Mouse (Mus musculus) right cerebral cortex, postnatal 25 days (tissue): Measurements from ENCODE around the gene Gnb3.
A peak's percentile ranks its signal among the peaks of the same experiment; 100 is the strongest.
"Not testable (repeated sequence)": the region's sequence is repeated elsewhere in the genome, so short reads cannot be mapped to it uniquely, and the experiment has no call there.

ENCODE experiments used
- DNase-seq: peaks from one replicate; pipeline ENCODE4 v3.0.0; 2022

The Gnb3 gene

DNA sequence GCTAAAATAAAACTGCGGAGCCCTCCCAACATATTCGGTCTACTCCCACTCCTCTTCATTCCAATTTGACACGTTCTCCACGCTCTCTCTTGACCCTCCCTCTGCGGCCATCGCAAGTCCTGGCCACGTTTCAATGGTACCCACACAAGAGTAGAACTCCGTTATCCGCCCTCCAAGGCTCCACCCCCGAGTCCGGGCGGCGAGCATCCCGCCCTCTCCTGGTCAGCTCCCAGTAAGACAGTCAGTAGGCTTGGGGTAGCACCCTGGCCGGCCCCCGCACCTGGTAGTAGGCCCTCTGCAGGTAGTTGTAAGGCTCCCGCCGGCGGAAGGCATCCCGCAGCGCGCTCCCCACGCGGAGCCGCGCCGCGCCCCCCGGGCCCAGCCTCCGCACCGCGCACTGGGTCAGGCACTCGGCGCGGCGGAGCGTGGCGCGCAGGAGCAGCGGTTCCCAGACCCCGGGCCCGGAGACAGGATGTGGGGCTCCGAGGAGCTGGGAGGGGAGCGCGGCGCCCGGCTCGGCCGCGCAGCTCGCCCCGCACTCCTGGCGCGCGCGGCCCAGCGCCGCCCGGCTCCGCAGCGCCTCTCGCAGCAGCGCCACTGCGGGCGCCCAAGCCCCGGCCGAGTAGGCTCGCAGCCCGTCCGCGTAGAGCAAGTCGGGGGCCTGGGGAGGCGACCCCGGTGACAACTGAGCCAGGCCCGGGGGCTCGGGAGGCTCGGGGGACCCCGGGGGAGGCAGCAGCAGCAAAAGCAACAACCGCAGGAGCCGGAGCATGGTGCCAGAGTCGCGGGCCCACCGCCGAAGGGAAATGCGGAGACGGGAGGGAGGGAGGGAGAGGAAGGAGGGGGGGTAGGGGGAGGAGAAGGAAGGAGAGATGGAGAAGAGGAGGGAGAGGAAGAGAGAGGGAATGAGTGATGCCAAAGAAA, 17.1 kb upstream of the Gnb3 start, which contains the start of gene P3h3:
Gene P3h3, minus strand, starts transcription at position 837 of the 924 bp plus-strand sequence.
- DNase-seq, result peak; percentile 88

DNA sequence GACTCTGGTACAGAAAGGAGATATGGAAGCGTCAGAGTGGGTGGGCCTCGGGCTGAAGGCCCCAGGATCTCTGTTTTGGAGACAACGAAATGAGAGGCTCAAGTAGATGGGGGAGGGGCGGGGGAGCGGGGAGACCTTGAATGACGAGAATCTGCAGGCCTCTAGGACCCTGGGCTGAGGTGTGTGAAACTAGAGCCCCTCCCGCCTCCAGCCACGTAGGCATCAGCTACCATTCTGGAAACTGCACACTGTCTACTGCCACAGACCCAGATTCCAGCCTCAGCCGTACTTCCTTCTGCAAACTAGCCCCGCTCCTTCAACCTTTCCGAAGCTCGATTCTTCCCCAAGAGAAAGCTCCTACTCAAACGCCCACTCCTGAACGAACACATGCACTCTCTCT, 16.2 kb upstream of the Gnb3 start:
- peak; percentile 49 for DNase-seq

- no peak for DNase-seq
These were observed 14.6 kb upstream of the Gnb3 start for GRCm38 (mm10) chr6:124854647-124855046.

DNA sequence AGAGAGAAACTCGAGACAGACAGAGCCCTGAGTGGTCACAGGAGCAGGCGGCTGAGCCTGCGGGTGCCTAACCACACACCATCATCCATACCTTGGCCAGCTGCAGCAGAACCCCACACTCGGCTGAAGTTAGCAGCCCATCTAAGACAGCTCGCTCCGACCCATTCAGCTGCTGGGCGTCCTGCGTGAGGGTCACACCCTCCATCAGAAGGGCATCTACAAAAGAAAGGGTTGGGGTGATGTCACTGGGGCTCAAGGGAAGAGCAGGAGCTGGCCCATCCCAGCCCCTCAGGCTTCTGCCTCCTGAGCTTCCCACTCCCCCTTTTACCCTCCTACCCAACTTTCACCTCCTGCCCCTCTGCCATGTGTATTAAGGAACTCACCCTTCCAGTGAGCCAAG, 10.5 kb upstream of the Gnb3 start:
- DNase-seq, result no peak

- peak; percentile 84 for DNase-seq
These were observed 7.2 kb upstream of the Gnb3 start for GRCm38 (mm10) chr6:124847305-124847704.

DNA sequence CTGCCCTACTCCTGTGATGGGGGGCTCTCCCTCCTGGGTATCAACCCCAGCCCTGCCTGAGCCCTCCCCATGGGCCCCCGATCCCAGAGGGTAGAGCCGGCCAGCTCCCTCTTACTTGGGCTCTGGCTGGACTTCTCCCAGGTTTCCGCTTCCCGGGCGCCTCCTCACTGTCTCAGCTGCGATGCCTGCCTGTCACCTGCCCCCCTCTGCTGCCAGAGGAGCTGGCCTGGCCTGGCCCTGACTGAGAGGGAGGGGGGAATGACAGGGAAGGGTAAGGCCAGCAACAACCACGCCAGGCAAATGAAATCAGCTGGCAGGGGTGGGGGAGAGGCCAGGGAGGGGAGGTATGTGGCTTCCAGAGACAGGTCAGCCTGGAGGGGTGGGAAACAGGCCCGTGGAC, 270 bp downstream of the Gnb3 start:
- no peak for DNase-seq

GRCm38 (mm10) chr6:124836411-124836810, 3.7 kb downstream of the Gnb3 start:
- no peak for DNase-seq

DNA sequence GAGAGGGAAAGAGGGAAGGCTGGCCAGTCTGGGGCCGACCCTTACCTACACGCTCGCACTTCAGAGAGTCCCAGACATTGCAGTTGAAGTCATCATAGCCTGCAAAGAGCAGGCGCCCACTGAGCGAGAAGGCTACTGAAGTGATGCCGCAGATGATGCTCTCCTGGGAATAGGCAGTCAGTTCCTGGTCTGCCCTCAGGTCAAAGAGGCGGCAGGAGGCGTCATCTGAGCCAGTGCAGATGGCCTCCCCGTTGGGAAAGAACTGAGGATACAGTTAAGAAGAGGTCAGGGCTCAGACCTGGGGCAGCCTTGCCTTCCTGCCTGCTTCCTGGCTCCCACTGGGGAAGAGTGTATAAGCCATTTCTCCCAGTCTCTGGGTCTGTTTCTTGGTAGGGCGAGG, 4.5 kb downstream of the Gnb3 start:
- no peak for DNase-seq

DNA sequence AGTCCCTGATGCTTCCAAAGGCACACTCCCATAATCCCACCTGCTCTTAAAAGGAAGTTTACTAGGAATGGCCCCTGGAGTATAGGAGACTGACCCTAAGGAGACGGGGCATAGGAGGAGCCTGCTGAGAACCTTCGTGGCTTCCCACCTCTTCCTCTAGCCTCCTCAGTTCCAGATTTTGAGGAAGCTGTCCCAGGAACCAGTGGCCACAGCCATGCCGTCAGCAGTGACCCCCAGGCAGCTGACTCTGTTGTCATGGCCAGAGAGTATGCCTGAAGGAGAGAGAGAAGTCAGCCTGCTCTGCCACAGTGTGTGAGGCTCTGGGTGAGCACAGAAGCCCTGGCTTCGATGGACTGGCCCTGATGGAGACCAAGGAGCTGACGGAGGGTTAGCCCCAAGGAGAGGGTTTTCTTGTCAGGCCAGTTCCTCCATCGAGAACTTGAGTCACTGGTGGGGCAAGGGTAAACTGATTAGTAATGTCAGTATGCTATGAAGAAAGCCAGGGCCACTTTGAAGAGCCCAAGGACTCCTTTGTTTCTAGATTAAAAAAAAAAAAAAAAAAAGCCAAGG, 5.5 kb downstream of the Gnb3 start:
- DNase-seq, result no peak

DNA sequence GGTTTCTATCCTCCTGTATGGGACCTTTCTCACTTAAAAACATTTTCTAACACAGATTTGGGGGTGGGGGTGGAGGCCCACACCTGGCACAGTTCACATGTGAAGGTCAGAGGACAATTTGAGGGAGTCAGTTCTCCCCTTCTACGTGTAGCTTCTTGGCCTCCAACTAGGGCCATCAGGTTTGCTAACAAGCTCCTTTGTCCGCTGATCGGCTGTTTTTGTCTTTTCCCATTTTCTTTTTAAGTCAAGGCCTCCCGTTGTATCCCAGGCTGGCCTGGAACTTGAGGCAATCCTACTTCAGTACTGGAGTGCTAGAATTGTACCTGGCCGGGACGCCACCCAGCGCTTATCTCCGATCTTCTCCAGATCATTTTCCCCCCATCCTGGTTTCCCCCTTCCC, 8.4 kb downstream of the Gnb3 start:
- no peak for DNase-seq

GRCm38 (mm10) chr6:124831199-124831598, 8.9 kb downstream of the Gnb3 start:
- DNase-seq, result not testable (repeated sequence)

DNA sequence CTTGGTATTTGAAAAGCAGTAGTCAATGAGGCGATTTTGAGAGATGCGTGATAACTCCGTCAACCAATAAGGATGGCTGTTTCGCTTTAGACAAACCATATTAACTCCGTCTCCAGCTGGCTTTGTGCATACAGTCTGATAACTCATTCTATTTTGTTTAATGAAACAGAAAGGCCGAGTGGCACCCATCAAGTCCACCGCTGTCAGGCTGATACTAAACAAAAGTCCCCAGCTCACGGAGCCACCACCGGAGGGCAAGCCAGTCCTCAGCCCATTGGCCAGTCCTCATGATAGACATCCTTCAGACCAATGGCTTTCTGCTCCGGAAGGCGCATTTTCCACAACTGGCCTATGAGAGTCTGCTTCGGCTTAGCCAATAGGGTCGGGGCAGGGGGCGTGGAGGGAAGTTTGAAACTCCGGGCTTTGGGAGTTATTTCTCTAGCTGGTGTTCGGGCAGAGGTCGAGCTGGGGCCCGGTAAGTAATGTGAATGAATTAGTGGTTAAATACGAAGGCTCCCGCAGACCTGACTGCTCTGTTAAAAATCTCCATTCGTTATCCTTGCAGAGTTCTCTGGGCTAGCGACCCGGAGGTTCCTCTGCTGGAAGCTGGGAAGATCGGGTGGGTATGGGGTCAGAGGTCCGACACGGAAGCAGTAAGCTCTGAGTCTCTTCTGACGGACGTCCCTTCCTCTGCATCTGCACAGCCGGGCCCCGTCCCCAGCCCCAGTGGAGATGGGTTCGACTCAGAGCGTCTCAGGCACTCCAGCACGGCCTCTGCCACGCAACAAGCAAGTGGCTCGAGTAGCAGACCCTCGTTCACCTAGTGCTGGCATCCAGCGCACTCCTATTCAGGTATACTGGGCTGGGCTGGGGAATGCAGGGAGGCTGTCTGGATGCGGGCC, 10.0 kb downstream of the Gnb3 start:
- DNase-seq, result peak; percentile 90

- DNase-seq, result peak; percentile 99
These were observed 10.9 kb downstream of the Gnb3 start, which contains the start of the genes Usp5 and Cdca3 for GRCm38 (mm10) chr6:124828868-124829798. Gene Usp5, minus strand, starts transcription at chr6:124829484. Gene Cdca3, plus strand, starts transcription at chr6:124829547.

- no peak for DNase-seq
These were observed 11.9 kb downstream of the Gnb3 start for GRCm38 (mm10) chr6:124828101-124828592.

GRCm38 (mm10) chr6:124822049-124822448, 18.0 kb downstream of the Gnb3 start:
- DNase-seq, result no peak

DNA sequence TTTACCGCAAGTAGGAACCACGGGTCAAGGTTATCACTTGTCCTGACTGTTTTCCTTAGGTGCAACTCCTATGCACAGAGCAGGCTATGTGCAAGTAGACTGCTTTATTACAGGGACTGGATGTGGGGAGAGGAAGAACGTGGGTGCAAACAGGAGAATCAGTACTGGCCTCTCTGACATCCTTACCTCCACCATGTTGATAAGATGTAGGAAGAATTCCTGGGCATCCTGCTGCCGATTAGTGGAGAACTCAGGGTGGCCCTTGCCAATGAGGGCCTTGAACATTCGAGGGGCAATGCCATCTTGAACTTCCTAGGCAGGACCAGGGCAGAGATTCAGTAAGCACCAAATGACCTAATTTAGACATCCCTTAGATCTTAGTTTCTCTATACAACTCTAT, 19.2 kb downstream of the Gnb3 start:
- DNase-seq, result no peak

GRCm38 (mm10) chr6:124817971-124818370, 22.1 kb downstream of the Gnb3 start:
- DNase-seq, result no peak

DNA sequence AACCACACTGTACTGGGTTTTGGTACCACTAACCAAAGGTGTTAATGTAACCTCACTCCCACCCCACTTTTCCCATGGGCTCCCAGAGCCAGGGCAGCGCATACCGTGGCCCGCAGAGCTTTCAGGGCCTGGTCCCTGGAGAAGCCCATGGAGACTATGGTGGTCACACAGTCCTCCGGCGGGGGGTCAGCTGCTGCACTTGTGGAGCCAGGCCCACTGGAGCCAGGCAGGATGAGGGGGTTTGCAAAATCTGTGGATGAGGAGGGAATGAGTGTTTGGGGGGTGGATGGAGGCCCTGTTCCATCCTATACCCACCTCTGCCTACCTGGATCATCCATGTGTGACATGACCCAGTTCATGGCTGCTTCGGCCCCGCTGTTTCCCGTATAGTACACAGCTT, 22.5 kb downstream of the Gnb3 start:
- DNase-seq, result no peak

DNA sequence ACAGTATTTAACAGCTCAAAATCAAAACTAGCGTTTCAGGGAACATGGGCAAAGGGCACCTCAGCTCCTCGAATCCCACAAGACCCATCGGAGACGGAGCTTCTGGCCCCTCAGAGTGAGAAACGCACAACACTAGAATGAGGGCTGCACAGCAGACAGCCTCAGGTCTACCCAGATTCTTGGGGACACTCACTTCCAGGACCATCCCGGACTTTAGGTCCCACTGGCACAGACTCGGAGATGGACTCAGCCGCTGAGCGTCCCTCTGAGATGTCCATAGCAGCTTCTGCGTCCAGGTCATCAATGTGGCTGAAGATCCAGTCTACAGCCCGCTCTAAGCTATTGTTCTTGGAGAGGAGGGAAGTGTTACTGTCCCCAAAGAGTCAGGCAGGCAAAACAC, 22.9 kb downstream of the Gnb3 start:
- DNase-seq, result no peak

DNA sequence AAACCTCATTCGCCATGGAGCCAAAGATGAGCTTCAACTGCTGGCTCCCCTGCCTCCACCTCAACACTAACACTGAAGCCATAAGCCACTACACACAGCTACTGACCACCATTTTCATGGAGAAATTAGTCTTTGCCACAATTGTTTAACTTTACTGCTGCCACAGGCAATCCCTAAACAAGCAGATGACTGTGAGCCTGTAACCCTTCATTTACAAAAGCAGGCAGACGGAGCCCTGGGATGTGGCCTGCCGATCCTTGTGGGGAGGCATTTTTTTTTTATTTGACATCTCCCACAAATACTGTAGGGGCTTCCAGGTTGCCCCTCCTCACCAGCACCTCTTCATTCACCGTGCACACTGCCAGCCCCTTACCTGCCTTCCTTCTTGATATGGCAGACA, 23.5 kb downstream of the Gnb3 start:
- DNase-seq, result no peak

GRCm38 (mm10) chr6:124814858-124815774, 25.0 kb downstream of the Gnb3 start:
- no peak for DNase-seq
